Mouse (Mus musculus) kidney, adult 2 months (tissue): ENCODE data around the gene Fkbp14.

Source experiments
- CTCF ChIP-seq: fragments of 200-500 bp; conservative IDR thresholded peaks from 2 replicates; pipeline ENCODE4 v1.5.1; 2011; ENCODE audit warnings: low read depth, mild to moderate bottlenecking, control low read depth, low read length, moderate library complexity, mixed read lengths; ENCODE audit not compliant: insufficient read depth, insufficient read length
- POLR2A ChIP-seq: fragments of 200-500 bp; IDR thresholded peaks from one replicate; pipeline ENCODE4 v1.6.1; 2011; ENCODE audit warnings: low read depth, low read length, control low read depth

DNA sequence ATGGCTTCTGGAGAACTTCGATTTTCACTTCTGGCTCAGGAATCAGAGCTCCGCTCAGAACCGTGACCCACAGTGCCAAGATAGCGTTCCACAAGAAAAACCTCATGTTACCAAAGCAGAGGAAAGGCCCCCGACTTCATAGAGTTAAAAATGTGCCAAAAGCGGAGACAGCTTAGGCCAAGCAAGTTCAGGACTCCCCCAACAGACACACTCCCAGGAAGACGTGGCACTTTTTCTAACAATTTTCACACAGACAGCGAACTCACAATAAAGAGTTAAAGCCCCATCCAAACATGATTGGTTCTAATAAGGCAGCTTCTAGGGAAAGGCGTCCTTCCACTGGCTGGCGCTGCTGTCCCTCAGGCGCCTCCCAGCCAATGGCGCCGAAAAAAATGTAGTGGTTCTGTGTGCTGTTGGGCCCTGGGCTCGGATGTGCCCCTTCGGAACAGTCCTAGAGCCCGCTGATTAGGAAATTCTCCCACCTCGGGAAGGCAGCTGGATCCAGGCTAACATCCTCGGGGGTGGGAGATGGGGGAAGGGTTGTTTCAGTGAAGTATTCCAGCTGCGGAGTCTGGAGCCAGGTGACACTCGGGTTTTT, 4.1 kb downstream of the Fkbp14 start:
- TF ChIP-seq POLR2A = no peak
- TF ChIP-seq CTCF = no peak
